ENCODE assay signal across 11 mouse cellular contexts in the genomic region with DNA sequence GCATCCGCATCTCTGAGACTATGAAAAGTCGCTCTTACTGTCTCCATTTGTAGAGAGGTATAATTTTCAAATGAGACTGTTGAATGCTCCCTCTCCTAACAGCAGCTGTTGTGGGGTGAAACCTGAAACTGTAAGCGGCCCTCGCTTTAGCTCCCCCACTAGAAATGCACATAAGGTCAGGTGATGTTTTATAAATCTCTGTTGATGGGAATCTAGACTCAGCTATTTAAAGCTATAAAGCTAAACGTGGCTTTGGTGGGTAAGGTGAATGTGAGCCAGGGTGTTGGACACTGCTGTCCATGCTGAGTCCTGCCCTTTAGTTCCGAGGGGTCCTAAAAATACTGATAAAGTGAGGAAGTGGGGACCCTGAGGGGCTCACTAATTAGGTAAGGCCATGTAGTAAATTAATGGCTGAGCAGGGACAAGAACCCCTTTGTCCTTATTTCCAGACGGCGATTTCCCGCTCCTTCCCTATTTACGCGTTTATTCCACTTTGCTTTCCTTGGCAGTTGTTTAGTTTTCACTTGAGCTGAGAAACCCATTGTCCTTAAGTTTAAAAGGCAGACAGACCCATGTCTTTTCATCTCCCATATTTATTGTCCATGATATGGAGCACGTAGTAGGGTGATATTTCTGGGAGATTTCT. TPM values are rescaled to one million over a fixed set of nuclear protein-coding genes. Genes with fewer than 3 reads are reported as not detected.
DNase-seq lines count a peak whose midpoint lies in the region; ATAC-seq and TF ChIP-seq lines count a peak whose summit lies in the region.
"Had no signal": no experiment of that assay in that cellular context is flagged by ENCODE, and none has a peak within 500 bp of the region (broad histone marks: within the 10 kb centered on the region; RNA-seq: fewer than 3 reads in every experiment).

No protein-coding gene starts in this region.

- peak overlapping the region; percentile 77 for H3K4me2 ChIP-seq in heart, embryonic 14.5 days (ENCODE audit: low read length)
- peak overlapping the region; percentile 81 for H3K4me2 ChIP-seq in liver, postnatal 0 days (ENCODE audit: low read depth, low read length)

- no peaks in the 10 kb centered on the region for H3K9me3 ChIP-seq in heart, embryonic 14.5 days (ENCODE audit: control insufficient read depth, low read length)
- H3K9me3 ChIP-seq in embryonic facial prominence, embryonic 10.5 days: no peaks in the 10 kb centered on the region
- H3K9me3 ChIP-seq in liver, postnatal 0 days (ENCODE audit: low read length): no peaks in the 10 kb centered on the region

- TF ChIP-seq CTCF in liver, postnatal 0 days (IDR thresholded peaks at IDR 0.05; ENCODE audit: low read depth): no peak

- peaks cover 5% of the 10 kb centered on the region for H3K36me3 ChIP-seq in heart, embryonic 14.5 days (ENCODE audit: control insufficient read depth, insufficient read depth, low read length)
- H3K36me3 ChIP-seq in embryonic facial prominence, embryonic 10.5 days (replicated peaks): no peaks in the 10 kb centered on the region
- H3K36me3 ChIP-seq in liver, postnatal 0 days (replicated peaks; ENCODE audit: insufficient read depth, low read length): 0 out of 2 replicates have a peak, but pooled peaks cover 4% of the 10 kb centered on the region

- peaks cover 26 to 67% of the 10 kb centered on the region in 2 experiments for H3K4me1 ChIP-seq in heart, embryonic 14.5 days (ENCODE audit: control insufficient read depth in 2 of 2, insufficient read depth in 2 of 2, low read length in 2 of 2)
- peaks cover 85% of the 10 kb centered on the region for H3K4me1 ChIP-seq in embryonic facial prominence, embryonic 10.5 days
- peaks cover 39% of the 10 kb centered on the region for H3K4me1 ChIP-seq in liver, postnatal 0 days (ENCODE audit: insufficient read depth)

- peak overlapping the region; percentile 10 to 86; a peak in 3 of 4 replicates for H3K4me3 ChIP-seq in heart, embryonic 14.5 days (ENCODE audit: control insufficient read depth in 1 of 2, insufficient read depth in 1 of 2, low read depth in 1 of 2, low read length in 2 of 2)
- peak overlapping the region; percentile 91 for H3K4me3 ChIP-seq in embryonic facial prominence, embryonic 10.5 days
- H3K4me3 ChIP-seq in liver, postnatal 0 days (ENCODE audit: low read depth, low read length): peak overlapping the region; percentile 92; the same call in 1 of the 2 replicates
- H3K4me3 ChIP-seq: erythroblast, embryonic 14.5 days had no signal

- peak overlapping the region; percentile 90 for H3K9ac ChIP-seq in heart, embryonic 14.5 days (ENCODE audit: low read length)
- H3K9ac ChIP-seq in liver, postnatal 0 days (replicated peaks): no peak overlapping the region
- H3K9ac ChIP-seq: liver, embryonic 14.5 days had no signal

- TF ChIP-seq EP300 in liver, postnatal 0 days (IDR thresholded peaks at IDR 0.05; ENCODE audit: low read depth): no peak

- no peaks in the 10 kb centered on the region for H3K27me3 ChIP-seq in heart, embryonic 14.5 days (ENCODE audit: control insufficient read depth, insufficient read depth, low read length)
- no peaks in the 10 kb centered on the region for H3K27me3 ChIP-seq in embryonic facial prominence, embryonic 10.5 days (replicated peaks; ENCODE audit: low read depth, poor library complexity, severe bottlenecking)
- no peaks in the 10 kb centered on the region for H3K27me3 ChIP-seq in liver, postnatal 0 days (ENCODE audit: insufficient read depth, low read length)

- WGBS in heart, embryonic 14.5 days: 59% methylated on average over 12 of the region's 12 CpGs
- 27% methylated on average over 12 of the region's 12 CpGs for WGBS in embryonic facial prominence, embryonic 10.5 days
- WGBS in liver, postnatal 0 days (ENCODE audit: insufficient replicate concordance): 79% methylated on average over 12 of the region's 12 CpGs

- no peak for ATAC-seq in heart, embryonic 14.5 days (ENCODE audit: insufficient number of reproducible peaks, insufficient read depth, low FRiP score, low read depth)
- ATAC-seq in liver, postnatal 0 days: no peak
- ATAC-seq in erythroid progenitor cell, adult 5-6 weeks (replicated peaks; ENCODE audit: low FRiP score, poor library complexity, severe bottlenecking): no peak

- peak overlapping the region in 1 of 2 experiments; percentile 92; a peak in 2 of 4 replicates for H3K27ac ChIP-seq in heart, embryonic 14.5 days (replicated peaks in 1 of 2; ENCODE audit: control insufficient read depth in 1 of 2, insufficient read depth in 1 of 2, low read depth in 2 of 2, low read length in 2 of 2)
- peak overlapping the region; percentile 71 for H3K27ac ChIP-seq in embryonic facial prominence, embryonic 10.5 days (replicated peaks)
- H3K27ac ChIP-seq in liver, postnatal 0 days (ENCODE audit: low read depth): no peak overlapping the region
- H3K27ac ChIP-seq: liver, embryonic 14.5 days had no signal

- no peak for DNase-seq in heart, adult 18-20 months
- peak; percentile 34 for DNase-seq in embryonic facial prominence, embryonic 10.5 days (ENCODE audit: low spot score)
- peak; percentile 55 for DNase-seq in forelimb bud, embryonic 11.5 days (ENCODE audit: low read depth, low spot score)
- no peak for DNase-seq in liver, postnatal 0 days
- DNase-seq in adrenal gland, adult 2 months: no peak
- DNase-seq in ovary, postnatal 14 days (ENCODE audit: low spot score): no peak
- DNase-seq: kidney, adult 11 months had no signal

RNA-seq across cellular contexts. Expression of a gene that starts 3.8 kb away (rescaled TPM):
- 57.1 and 57.5 TPM in 2 replicates for polyA plus RNA-seq in heart, embryonic 14.5 days (2014; fragmentation: Nextera tagmentation; extraction: Ambion mirVana)
- total RNA-seq in heart, adult 18-20 months (2021): 10 to 100 TPM; 11.0 to 11.3 TPM
- 61.4 and 71.0 TPM in 2 replicates for polyA plus RNA-seq in embryonic facial prominence, embryonic 10.5 days (2016; fragmentation: Nextera tagmentation; extraction: Ambion mirVana)
- 5.5 and 6.6 TPM in 2 replicates for polyA plus RNA-seq in liver, postnatal 0 days (2015; fragmentation: Nextera tagmentation; extraction: Ambion mirVana)
- 10 to 100 TPM; 16.4 to 21.6 TPM for total RNA-seq in adrenal gland, adult 2 months (2021)
- polyA plus RNA-seq in adrenal gland, adult 2 months (2012; rRNA removed): 3.3 and 3.7 TPM in 2 replicates
- total RNA-seq in erythroid progenitor cell, adult 5-6 weeks (2015; ENCODE audit: low replicate concordance): 1.7 and 2.2 TPM in 2 replicates
- 3.3 and 3.8 TPM in 2 replicates for total RNA-seq in erythroid progenitor cell, adult 5-6 weeks (2017; ENCODE audit: low replicate concordance)

Comparison
In these comparisons a context has a peak if more than half of its experiments do, and no peak if none do; other contexts are left out.
1. DNase-seq: peak in embryonic facial prominence, embryonic 10.5 days (single experiment) and forelimb bud, embryonic 11.5 days (single experiment); none in heart, adult 18-20 months (0 of 2), liver, postnatal 0 days (single experiment), adrenal gland, adult 2 months (single experiment) and ovary, postnatal 14 days (single experiment).
2. Peak in every context shown above with its lines, with median percentiles within 50 percentile points of each other: H3K4me3 ChIP-seq.